Mouse (Mus musculus) cerebellum, adult 18-20 months (tissue): ENCODE results near the gene Rmnd5b.
"Not testable (repeated sequence)": the region's sequence is repeated elsewhere in the genome, so short reads cannot be mapped to it uniquely, and the experiment has no call there.

ENCODE experiments used
- DNase-seq, 2 experiments: peaks; one replicate each; pipeline ENCODE4 v3.0.0; 2021

Rmnd5b gene

GRCm38 (mm10) chr11:51649111-51649888, 13.6 kb upstream of the Rmnd5b start:
- DNase-seq: no peak

- DNase-seq: no peak
These were observed 12.9 kb upstream of the Rmnd5b start for GRCm38 (mm10) chr11:51648566-51648965.

DNA sequence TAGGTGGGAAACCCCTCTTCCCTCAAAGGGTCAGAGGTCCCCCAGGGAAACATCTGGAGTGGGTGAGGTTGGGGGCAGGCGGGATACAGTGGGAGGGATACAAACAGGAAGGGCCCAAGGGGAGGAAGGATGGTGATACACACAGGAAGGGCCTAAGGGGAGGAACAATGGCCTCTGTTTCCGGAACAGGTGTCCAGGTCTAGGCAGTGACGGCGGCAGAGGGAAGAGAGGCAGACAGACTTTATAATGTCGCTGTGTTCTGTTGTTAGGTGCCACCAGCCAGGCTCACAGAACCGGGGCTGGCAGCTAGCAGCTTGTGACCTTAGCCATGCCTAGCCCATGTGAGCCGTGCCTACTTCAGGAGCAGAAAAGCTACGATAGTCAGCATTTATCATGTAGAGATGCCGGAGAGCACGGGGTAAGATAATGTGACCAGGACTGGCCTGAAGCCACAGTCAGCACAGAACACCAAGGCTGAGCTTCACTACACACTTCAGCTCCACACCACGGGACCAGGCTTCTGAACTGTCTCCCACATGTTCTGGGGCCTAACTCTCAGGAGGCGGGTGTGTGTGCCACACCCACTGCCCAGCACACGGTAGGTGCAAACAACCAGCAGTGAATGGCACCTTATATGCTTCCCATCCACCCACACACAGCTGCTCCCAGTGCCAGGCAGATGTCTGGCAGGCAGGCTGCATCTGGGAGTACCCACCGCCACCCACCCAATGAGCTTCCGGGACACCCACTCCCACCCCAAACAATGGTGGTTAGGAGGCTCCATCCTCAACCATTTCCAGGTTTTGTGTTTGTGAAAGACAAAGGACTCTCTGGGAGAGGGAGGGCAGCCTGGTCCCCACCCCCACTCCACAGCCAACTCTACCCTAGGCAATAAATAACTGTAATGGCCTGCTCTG, 11.3 kb upstream of the Rmnd5b start:
- peak in 1 of 2 experiments; percentile 1 for DNase-seq

DNA sequence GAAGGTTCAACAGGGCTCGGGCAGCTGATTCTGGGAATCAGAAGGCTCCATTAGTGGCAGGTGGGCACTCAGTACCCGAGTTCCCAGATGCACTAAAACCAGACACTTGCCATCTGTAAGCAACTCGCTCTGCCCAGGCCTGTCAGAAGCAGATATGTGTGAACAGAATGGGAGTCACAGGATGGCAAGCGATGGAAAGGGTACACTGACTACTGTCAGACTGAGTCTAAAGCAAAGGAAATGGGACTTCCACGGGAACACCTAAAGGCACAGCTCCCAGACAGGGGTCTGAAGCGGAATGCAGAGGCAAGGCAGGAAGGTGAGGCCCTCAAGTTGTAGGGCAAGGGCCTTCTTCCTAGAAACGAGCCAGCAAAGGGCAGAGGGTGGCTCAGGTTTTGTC, 10.5 kb upstream of the Rmnd5b start:
- DNase-seq: no peak

DNA sequence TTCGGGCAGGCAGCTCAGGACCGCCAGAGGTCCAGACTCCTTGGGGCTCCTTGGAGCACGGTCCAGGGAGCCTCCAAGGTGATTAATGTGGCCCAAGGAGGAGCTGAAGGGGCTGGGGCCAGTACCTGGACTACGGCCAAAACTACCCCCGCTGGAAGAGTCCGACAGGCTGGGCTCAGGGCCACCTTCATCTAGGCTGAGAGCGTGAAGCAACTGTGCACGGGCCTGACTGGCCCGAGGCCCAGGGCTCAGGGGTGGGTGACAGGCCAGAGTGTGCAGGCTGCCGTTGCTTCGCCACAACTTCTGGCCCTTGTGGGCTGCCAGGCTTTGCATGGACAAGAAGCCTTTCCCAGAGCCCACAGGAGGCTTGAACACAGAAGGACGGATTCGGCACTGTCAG, 9.6 kb upstream of the Rmnd5b start:
- DNase-seq: peak in 1 of 2 experiments; percentile 10

- peak in 1 of 2 experiments; percentile 30 for DNase-seq
These were observed 8.5 kb upstream of the Rmnd5b start for GRCm38 (mm10) chr11:51644217-51644616.

GRCm38 (mm10) chr11:51643761-51644160, 8.1 kb upstream of the Rmnd5b start:
- DNase-seq: peak; percentile 43 to 62

DNA sequence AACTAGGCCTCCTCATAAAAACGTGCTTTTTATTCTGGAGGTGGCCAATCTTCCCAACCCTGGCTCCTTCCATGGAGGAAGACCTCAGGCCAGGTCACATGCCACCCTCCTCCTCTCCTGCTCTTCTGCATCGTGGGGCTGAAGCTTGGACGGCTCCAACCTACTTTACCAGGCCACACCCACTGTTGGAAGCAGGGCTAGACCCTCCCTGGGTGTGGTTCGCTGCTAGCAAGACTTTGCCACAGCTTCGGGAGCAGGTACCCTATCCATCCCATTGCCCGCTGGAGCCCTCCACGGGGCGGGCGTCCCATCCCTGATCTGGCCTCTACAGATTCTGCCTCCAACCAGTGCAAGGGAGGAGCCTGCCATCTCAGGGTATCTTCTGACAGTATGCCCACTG, 7.5 kb upstream of the Rmnd5b start:
- DNase-seq: no peak

DNA sequence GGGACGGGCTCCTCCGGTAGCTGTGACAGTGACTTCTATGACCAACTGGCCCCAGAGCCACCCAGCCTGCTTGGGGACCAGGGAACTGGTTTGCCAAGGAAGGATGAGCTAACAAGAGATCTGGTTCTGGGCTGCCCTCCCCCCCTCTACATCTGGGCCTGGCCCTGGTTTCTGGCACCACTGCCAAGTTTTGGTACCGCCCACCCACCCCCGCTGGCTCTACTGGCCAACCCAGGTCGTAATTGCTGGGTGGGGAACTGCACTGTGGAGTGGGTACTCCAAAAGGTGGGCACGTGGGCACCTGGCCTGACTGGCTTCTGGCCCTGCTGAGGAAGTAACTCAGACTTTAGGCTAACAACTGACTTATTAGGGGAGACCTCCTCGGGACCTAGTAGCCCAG, 5.1 kb upstream of the Rmnd5b start:
- DNase-seq: peak in 1 of 2 experiments; percentile 2

- no peak for DNase-seq
These were observed 2.8 kb upstream of the Rmnd5b start for GRCm38 (mm10) chr11:51638497-51638896.

DNA sequence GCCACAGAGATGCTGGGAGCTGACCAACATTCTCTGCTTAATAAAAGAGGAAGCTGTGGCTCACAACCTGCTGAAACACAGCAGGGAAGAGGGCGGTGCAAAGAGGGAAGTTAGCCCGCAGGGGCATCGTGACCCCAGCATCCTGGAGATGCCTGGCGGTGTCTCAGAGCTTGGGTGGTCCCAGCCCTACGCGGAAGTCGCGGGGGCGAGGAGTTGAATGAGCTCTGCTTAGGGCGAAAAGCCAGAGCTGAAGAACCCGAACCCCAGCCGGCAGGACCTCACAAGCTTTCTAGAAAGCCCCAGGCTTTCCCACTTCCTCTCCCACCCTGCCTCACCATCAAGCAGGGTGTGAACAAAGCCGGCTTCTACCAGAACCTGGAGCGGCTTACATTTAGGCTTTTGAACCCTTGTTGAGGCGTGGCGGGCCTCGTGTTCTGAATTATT, 2.3 kb upstream of the Rmnd5b start:
- DNase-seq: peak in 1 of 2 experiments; percentile 31

- peak; percentile 65 to 75 for DNase-seq
These were observed 608 bp upstream of the Rmnd5b start for GRCm38 (mm10) chr11:51636323-51636684.

DNA sequence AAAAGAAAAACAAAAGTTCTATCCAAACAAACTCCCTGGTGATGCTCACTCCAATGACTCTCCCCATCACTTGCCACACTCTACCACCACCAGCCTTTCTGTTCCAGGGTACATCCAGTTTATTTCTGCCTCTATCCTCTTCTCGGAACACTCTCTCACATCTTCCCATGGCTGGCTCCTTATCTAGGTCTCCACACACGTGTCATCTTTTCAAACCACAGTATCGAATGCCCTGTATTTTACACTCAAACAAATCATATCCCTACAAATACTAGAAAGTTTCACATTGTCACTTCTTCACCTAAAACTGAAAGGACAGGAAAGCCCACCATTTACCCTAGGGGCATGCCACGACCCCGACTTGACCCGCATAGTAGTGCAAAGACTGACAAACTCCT, 570 bp downstream of the Rmnd5b start:
- no peak for DNase-seq

DNA sequence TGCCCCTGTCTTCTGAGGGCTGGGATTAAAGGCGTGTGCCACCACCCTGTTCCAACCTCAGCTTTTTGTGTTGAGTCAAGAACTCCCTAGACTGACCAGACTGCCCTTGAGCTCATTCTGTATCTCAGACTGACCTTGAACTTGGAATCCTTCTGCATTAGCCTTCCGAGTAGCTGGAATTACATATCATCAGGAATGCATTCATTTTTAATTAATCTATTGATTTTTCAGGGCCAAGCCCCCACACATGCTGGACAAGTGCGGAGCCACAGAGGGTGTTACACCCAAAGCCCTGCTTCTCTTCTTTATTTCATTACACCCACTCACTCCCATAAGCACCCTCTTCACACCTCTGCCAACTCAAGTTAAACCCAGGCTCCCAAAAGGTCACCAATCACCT, 2.0 kb downstream of the Rmnd5b start:
- DNase-seq: no peak

DNA sequence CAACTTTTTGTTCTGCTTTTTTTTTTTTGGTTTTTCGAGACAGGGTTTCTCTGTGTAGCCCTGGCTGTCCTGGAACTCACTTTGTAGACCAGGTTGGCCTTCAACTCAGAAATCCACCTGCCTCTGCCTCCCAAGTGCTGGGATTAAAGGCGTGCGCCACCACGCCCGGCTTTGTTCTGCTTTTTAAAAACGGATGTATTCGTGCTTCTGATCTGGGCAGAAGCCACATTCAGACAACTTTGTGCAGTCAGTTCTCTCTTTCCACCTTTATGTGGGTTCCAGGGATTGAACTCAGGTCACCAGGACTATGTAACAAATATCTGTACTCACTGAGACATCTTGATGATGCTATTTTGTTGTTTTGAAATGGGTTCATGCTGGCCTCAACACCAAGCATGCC, 2.5 kb downstream of the Rmnd5b start:
- DNase-seq: not testable (repeated sequence)

- DNase-seq: no peak
These were observed 3.5 kb downstream of the Rmnd5b start for GRCm38 (mm10) chr11:51632130-51632753.

- DNase-seq: no peak
These were observed 5.9 kb downstream of the Rmnd5b start for GRCm38 (mm10) chr11:51629651-51630314.

DNA sequence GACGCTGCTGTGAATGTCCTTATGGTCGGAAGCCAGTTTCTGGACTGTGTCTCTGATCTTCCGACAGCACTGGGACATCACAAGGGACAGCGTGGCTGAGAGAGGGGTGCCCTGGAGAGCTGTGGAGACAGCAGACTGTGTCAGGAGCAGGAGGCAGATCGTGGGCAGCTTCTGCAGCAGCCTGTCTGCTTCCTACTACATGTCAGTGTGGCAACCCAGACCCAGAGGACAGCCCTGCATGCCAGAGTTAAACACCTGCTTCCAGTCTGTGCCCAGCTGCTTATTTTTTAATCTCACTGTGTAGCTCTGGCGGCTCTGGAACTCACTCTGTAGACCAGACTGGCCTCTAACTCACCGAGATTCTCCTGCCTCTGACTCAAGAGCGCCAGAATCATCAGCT, 7.8 kb downstream of the Rmnd5b start:
- no peak for DNase-seq

DNA sequence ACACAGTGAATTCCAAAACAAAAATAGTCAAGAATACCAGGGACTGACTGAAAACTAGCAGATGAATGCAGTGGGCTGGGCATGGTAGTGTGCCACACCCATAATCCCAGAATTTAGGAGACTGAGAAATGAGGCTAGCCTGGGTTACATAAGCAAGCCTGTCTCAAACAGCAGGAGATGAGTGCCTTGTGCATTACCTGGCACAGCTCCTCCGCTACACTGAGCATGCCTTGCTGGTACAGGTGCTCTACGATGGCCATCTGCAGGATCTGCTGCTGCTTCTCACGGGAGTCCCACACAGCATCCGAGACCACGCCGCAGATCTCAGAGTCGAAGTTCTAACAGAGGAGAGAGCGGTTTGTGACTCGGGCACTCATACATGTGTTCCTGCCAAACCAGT, 8.3 kb downstream of the Rmnd5b start:
- DNase-seq: peak; percentile 51 to 55

DNA sequence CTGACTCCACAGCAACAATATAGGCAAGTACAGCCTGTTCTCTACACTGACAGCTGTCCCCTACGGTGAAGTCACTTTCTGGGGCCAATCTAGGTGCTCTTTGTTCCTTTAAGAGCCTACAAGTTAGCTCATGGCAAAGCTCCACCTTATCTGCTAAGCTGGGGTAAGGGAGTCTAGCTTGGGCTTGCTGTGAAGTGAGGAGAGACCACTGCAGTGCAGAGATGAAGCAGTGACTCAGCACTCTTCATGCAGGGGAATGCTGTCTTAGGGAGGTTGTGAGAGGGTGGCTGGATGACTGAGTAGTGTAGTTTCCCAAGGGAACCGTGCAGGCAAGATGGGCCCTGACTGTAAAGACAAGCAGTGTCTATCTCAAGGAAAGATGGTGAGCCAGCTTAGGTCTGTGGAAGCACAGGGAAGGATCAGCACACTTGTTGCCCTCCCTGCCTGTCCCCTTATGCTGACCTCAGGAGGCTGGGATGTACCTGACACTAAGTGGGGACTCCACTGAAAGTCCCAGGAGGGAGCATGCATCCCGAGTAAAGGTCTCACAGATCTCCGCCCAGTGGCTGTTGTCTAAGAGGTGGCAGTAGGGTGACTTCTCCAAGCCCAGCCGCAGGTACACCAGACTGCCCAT, 10.4 kb downstream of the Rmnd5b start:
- no peak for DNase-seq

DNA sequence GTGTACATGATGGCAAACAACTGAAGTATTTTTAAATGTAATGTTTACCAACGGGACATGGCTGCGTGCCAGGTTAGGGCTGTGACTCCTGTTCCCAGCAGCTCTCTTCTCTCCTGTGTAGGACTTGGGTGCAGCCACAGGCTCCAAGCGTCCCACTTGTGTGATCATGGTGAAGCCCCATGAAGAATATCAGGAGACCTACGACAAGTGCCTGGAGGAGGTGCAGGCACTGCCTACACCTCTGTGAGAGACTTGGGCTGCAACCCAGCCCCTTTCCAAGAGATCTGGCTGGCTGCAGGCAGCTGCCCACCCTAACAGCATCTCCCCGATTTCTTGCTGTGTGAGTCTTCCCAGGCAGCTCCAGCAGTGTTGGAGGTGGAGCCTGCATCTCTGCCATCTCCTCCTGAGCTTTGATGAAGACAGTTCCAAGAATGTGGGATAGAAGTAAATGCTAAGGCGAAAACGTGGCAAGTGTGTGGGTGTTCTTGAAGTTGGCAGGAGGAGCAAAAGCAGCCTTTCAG, 12.7 kb downstream of the Rmnd5b start:
- DNase-seq: no peak

DNA sequence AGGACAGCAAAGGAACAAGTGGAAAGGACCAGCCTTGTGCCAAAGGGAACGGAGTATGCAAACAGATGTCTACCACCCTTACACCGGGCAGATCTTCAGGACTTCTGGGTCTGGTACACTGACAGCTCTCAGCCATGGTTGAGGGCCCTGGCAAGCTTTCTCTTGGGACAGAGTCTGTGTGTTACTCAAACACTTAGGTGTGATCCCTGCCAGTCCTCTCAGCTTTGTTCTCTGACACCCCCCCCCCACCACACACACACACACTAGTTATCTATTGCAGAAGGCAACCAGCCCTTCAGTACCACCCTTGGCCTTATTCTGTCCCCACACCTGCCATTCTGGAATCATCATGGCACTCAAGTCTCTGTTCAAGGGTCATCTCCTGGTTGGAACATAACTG, 13.9 kb downstream of the Rmnd5b start:
- no peak for DNase-seq
